Comparison of ENCODE assay signal across 24 mouse cellular contexts in the genomic region with DNA sequence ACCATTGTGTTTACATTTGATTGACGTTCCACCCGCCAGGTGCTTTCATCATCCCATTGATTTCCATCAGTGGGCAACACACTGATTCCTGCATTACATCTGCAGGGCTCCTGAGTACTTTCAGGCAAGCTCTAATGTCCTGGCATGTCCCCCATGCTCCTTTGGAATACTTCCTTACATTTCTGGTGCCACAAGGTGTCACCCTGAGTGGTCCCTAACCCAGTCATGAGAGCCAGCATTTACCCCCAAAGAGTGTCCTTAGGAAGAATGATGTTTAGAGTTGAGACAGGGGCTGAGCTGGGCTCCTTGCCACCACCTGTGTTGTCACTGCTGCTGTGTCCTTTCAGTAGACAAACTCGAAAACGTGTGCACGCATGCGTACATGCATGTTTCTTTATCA. TPM values are rescaled to one million over a fixed set of nuclear protein-coding genes. Genes with fewer than 3 reads are reported as not detected.
DNase-seq lines count a peak whose midpoint lies in the region; ATAC-seq and TF ChIP-seq lines count a peak whose summit lies in the region.
"Had no signal": no experiment of that assay in that cellular context is flagged by ENCODE, and none has a peak within 500 bp of the region (broad histone marks: within the 10 kb centered on the region; RNA-seq: fewer than 3 reads in every experiment).

No protein-coding gene starts in this region.

- 0 out of 2 replicates have a peak, but pooled peaks have one; percentile 7 for TF ChIP-seq CTCF in intestine, postnatal 0 days (IDR thresholded peaks at IDR 0.05; ENCODE audit: low read depth)
- TF ChIP-seq CTCF in lung, postnatal 0 days (IDR thresholded peaks at IDR 0.05), result peak; percentile 19; the same call in 1 of the 2 replicates
- TF ChIP-seq CTCF in brain, embryonic 14.5 days (IDR thresholded peaks at IDR 0.05; ENCODE audit: borderline replicate concordance, extremely low read depth, insufficient read depth, insufficient read length), result no peak

- 88% methylated on average over 6 of the region's 6 CpGs for WGBS in heart, embryonic 11.5 days (ENCODE audit: insufficient replicate concordance)
- WGBS in intestine, postnatal 0 days, result 81% methylated on average over 6 of the region's 6 CpGs
- WGBS in intestine, embryonic 16.5 days, result 88% methylated on average over 6 of the region's 6 CpGs
- WGBS in lung, postnatal 0 days, result 89% methylated on average over 6 of the region's 6 CpGs

- no peak for ATAC-seq in heart, embryonic 11.5 days (replicated peaks; ENCODE audit: insufficient number of reproducible peaks, low FRiP score, low TSS enrichment)
- ATAC-seq in intestine, postnatal 0 days, result no peak
- ATAC-seq in intestine, embryonic 16.5 days, result no peak
- ATAC-seq in lung, postnatal 0 days, result no peak
- ATAC-seq: CD4-positive, CD25-positive, alpha-beta regulatory T cell, adult 4 months; forebrain, embryonic 13.5 days had no signal

- no peak overlapping the region for H3K9ac ChIP-seq in heart, embryonic 11.5 days (ENCODE audit: low read depth, low read length)
- no peak overlapping the region for H3K9ac ChIP-seq in intestine, postnatal 0 days (ENCODE audit: low read depth, low read length)
- H3K9ac ChIP-seq in intestine, embryonic 16.5 days (ENCODE audit: low read depth, low read length), result no peak overlapping the region
- H3K9ac ChIP-seq in lung, postnatal 0 days (replicated peaks; ENCODE audit: low read depth), result no peak overlapping the region
- H3K9ac ChIP-seq: forebrain, embryonic 13.5 days; heart, embryonic 13.5 days; hindbrain, embryonic 13.5 days; limb, embryonic 12.5 days; neural tube, embryonic 13.5 days had no signal

- TF ChIP-seq EP300 in lung, postnatal 0 days (IDR thresholded peaks at IDR 0.05), result no peak

- H3K36me3 ChIP-seq in heart, embryonic 11.5 days (ENCODE audit: control insufficient read depth, insufficient read depth, low read length), result 0 out of 2 replicates have a peak, but pooled peaks cover under 1% of the 10 kb centered on the region
- peaks cover 7% of the 10 kb centered on the region; the same call in 1 of the 2 replicates for H3K36me3 ChIP-seq in intestine, postnatal 0 days (ENCODE audit: control insufficient read depth, insufficient read depth)
- no peaks in the 10 kb centered on the region for H3K36me3 ChIP-seq in intestine, embryonic 16.5 days (ENCODE audit: control insufficient read depth, insufficient read depth, low read length)
- 0 out of 2 replicates have a peak, but pooled peaks cover 3% of the 10 kb centered on the region for H3K36me3 ChIP-seq in lung, postnatal 0 days (ENCODE audit: insufficient read depth, low read length)

- no peak overlapping the region for H3K4me2 ChIP-seq in heart, embryonic 11.5 days
- no peak overlapping the region for H3K4me2 ChIP-seq in intestine, postnatal 0 days (replicated peaks; ENCODE audit: low read depth)
- H3K4me2 ChIP-seq in intestine, embryonic 16.5 days (ENCODE audit: low read depth, low read length), result no peak overlapping the region
- H3K4me2 ChIP-seq in lung, postnatal 0 days (replicated peaks; ENCODE audit: low read depth, low read length), result no peak overlapping the region
- H3K4me2 ChIP-seq: forebrain, embryonic 13.5 days; heart, embryonic 13.5 days; hindbrain, embryonic 13.5 days; limb, embryonic 12.5 days; liver, embryonic 11.5 days; neural tube, embryonic 13.5 days had no signal

- no peaks in the 10 kb centered on the region for H3K27me3 ChIP-seq in heart, embryonic 11.5 days (ENCODE audit: control insufficient read depth, insufficient read depth, low read length)
- H3K27me3 ChIP-seq in intestine, postnatal 0 days (replicated peaks; ENCODE audit: control insufficient read depth, insufficient read depth, low read length), result no peaks in the 10 kb centered on the region
- H3K27me3 ChIP-seq in intestine, embryonic 16.5 days (replicated peaks; ENCODE audit: control insufficient read depth, insufficient read depth, low read length), result no peaks in the 10 kb centered on the region
- H3K27me3 ChIP-seq in lung, postnatal 0 days (replicated peaks; ENCODE audit: insufficient read depth, low read length), result no peaks in the 10 kb centered on the region
- H3K27me3 ChIP-seq: forebrain, embryonic 13.5 days; heart, embryonic 13.5 days; hindbrain, embryonic 13.5 days; limb, embryonic 12.5 days; neural tube, embryonic 13.5 days had no signal

- no peak overlapping the region for H3K4me3 ChIP-seq in heart, embryonic 11.5 days (ENCODE audit: low read depth, low read length)
- H3K4me3 ChIP-seq in intestine, postnatal 0 days (ENCODE audit: low read depth, low read length), result no peak overlapping the region
- no peak overlapping the region for H3K4me3 ChIP-seq in intestine, embryonic 16.5 days (ENCODE audit: low read length)
- H3K4me3 ChIP-seq in lung, postnatal 0 days (ENCODE audit: low read depth, low read length), result no peak overlapping the region
- H3K4me3 ChIP-seq: forebrain, embryonic 13.5 days; heart, embryonic 13.5 days; hindbrain, embryonic 13.5 days; left cerebral cortex, adult 2 months; limb, embryonic 12.5 days; neural tube, embryonic 13.5 days had no signal

- TF ChIP-seq POLR2A in brain, embryonic 14.5 days (IDR thresholded peaks at IDR 0.05; ENCODE audit: borderline replicate concordance, extremely low read depth, insufficient read depth, insufficient read length, poor library complexity, severe bottlenecking), result no peak

- no peaks in the 10 kb centered on the region for H3K9me3 ChIP-seq in heart, embryonic 11.5 days (replicated peaks; ENCODE audit: control insufficient read depth, low read length)
- H3K9me3 ChIP-seq in intestine, postnatal 0 days (ENCODE audit: control insufficient read depth), result no peaks in the 10 kb centered on the region
- H3K9me3 ChIP-seq in intestine, embryonic 16.5 days (ENCODE audit: control insufficient read depth, low read length), result no peaks in the 10 kb centered on the region
- H3K9me3 ChIP-seq in lung, postnatal 0 days (ENCODE audit: low read length), result no peaks in the 10 kb centered on the region
- H3K9me3 ChIP-seq: forebrain, embryonic 13.5 days; heart, embryonic 13.5 days; hindbrain, embryonic 13.5 days; limb, embryonic 12.5 days; neural tube, embryonic 13.5 days had no signal

- no peak overlapping the region for H3K27ac ChIP-seq in heart, embryonic 11.5 days (ENCODE audit: low read depth, low read length)
- no peak overlapping the region for H3K27ac ChIP-seq in intestine, postnatal 0 days (ENCODE audit: low read depth, low read length)
- no peak overlapping the region for H3K27ac ChIP-seq in intestine, embryonic 16.5 days (ENCODE audit: low read length)
- H3K27ac ChIP-seq in lung, postnatal 0 days (ENCODE audit: low read length), result no peak overlapping the region
- H3K27ac ChIP-seq: forebrain, embryonic 13.5 days; heart, embryonic 13.5 days; hindbrain, embryonic 13.5 days; left cerebral cortex, adult 2 months; limb, embryonic 12.5 days; neural tube, embryonic 13.5 days had no signal

- H3K4me1 ChIP-seq in heart, embryonic 11.5 days (ENCODE audit: control insufficient read depth, insufficient read depth, low read length), result no peaks in the 10 kb centered on the region
- no peaks in the 10 kb centered on the region for H3K4me1 ChIP-seq in intestine, postnatal 0 days (replicated peaks; ENCODE audit: control insufficient read depth, insufficient read depth, low read length)
- no peaks in the 10 kb centered on the region for H3K4me1 ChIP-seq in intestine, embryonic 16.5 days (ENCODE audit: control insufficient read depth, insufficient read depth, low read length)
- no peaks in the 10 kb centered on the region for H3K4me1 ChIP-seq in lung, postnatal 0 days (ENCODE audit: insufficient read depth, low read depth, low read length)
- H3K4me1 ChIP-seq: forebrain, embryonic 13.5 days; hindbrain, embryonic 13.5 days; neural tube, embryonic 13.5 days had no signal

- DNase-seq in heart, adult 11 months, result peak; percentile 65
- DNase-seq in lung, postnatal 0 days (ENCODE audit: low spot score), result no peak
- no peak for DNase-seq in lung, adult 18-20 months
- peak; percentile 8 for DNase-seq in brain, embryonic 14.5 days (ENCODE audit: low read depth)
- DNase-seq: adrenal gland, postnatal 14 days; cerebellum, adult 11-12 months; cerebellum, postnatal 36 days; gastrocnemius, postnatal 14 days; heart, adult 18-20 months; kidney, adult 9 months; kidney, postnatal 14 days; thymus, adult 2 months; thymus, postnatal 36 days had no signal

RNA-seq across cellular contexts. Expression of gene Cpsf2, which starts 33.8 kb away (rescaled TPM):
- polyA plus RNA-seq in heart, embryonic 11.5 days (2014; fragmentation: Nextera tagmentation; extraction: Ambion mirVana), result 26.3 and 31.5 TPM in 2 replicates
- polyA plus RNA-seq in intestine, postnatal 0 days (2015; fragmentation: Nextera tagmentation; extraction: Ambion mirVana), result 12.4 and 12.7 TPM in 2 replicates
- polyA plus RNA-seq in intestine, embryonic 16.5 days (2015; fragmentation: Nextera tagmentation; extraction: Ambion mirVana), result 19.8 and 22.8 TPM in 2 replicates
- 13.1 and 13.6 TPM in 2 replicates for polyA plus RNA-seq in lung, postnatal 0 days (2015; fragmentation: Nextera tagmentation; extraction: Ambion mirVana)
- polyA plus RNA-seq in brain, embryonic 14.5 days (2012; rRNA removed), result 16.3 and 21.4 TPM in 2 replicates

RNA-seq across cellular contexts. Expression of gene Atxn3, which starts 51.5 kb away (rescaled TPM):
- polyA plus RNA-seq in heart, embryonic 11.5 days (2014; fragmentation: Nextera tagmentation; extraction: Ambion mirVana), result 9.6 and 12.5 TPM in 2 replicates
- polyA plus RNA-seq in intestine, postnatal 0 days (2015; fragmentation: Nextera tagmentation; extraction: Ambion mirVana), result 11.7 and 12.9 TPM in 2 replicates
- polyA plus RNA-seq in intestine, embryonic 16.5 days (2015; fragmentation: Nextera tagmentation; extraction: Ambion mirVana), result 13.1 and 14.0 TPM in 2 replicates
- 14.1 and 15.3 TPM in 2 replicates for polyA plus RNA-seq in lung, postnatal 0 days (2015; fragmentation: Nextera tagmentation; extraction: Ambion mirVana)
- 13.9 and 15.5 TPM in 2 replicates for polyA plus RNA-seq in brain, embryonic 14.5 days (2012; rRNA removed)

Comparison
In these comparisons a context has a peak if more than half of its experiments do, and no peak if none do; other contexts are left out.
1. DNase-seq: peak in heart, adult 11 months (single experiment) and brain, embryonic 14.5 days (single experiment); none in lung, postnatal 0 days (single experiment) and lung, adult 18-20 months (0 of 2).